Mouse (Mus musculus): Measurements from ENCODE around the gene Camsap2.

GRCm38 (mm10) chr1:136347140-136347539 lies 1.2 kb upstream of the Camsap2 start:
- TF ChIP-seq CTCF (IDR thresholded peaks at IDR 0.05; ENCODE audit: insufficient read depth, low read depth, low read length) (no peak), POLR2A (IDR thresholded peaks at IDR 0.05; ENCODE audit: insufficient read depth, low read depth, low read length) (no peak)

Data from olfactory bulb, adult 2 months (tissue).